Mouse (Mus musculus) midbrain, embryonic 13.5 days (tissue): Measurements from ENCODE around the gene Gm8138. TPM values are rescaled to one million over a fixed set of nuclear protein-coding genes. Genes with fewer than 3 reads are reported as not detected.
"Not testable (repeated sequence)": the region's sequence is repeated elsewhere in the genome, so short reads cannot be mapped to it uniquely, and the experiment has no call there.

Experiments
- ATAC-seq: fragments of 200-750 bp; cut with Nextera tagmentation; 2 replicates; pipeline ENCODE4 v1.8.0; 2017; ENCODE audit warnings: mild to moderate bottlenecking, moderate TSS enrichment, moderate library complexity
- H3K27ac ChIP-seq: fragments of 300-500 bp; sonication (generic); 2 replicates; pipeline ENCODE4 v1.5.1; 2015; ENCODE audit warnings: inconsistent platforms, mild to moderate bottlenecking, moderate library complexity
- H3K27me3 ChIP-seq: fragments of 300-500 bp; sonication (generic); 2 replicates; pipeline ENCODE4 v1.6.1; 2015; ENCODE audit warnings: mild to moderate bottlenecking, inconsistent platforms
- H3K36me3 ChIP-seq: fragments of 300-500 bp; sonication (generic); 2 replicates; pipeline ENCODE4 v1.6.1; 2015; ENCODE audit warnings: mild to moderate bottlenecking, inconsistent platforms
- H3K4me1 ChIP-seq: fragments of 300-500 bp; sonication (generic); replicated peaks from 2 replicates; pipeline ENCODE4 v1.6.1; 2015; ENCODE audit warnings: inconsistent platforms
- H3K4me2 ChIP-seq: fragments of 300-500 bp; sonication (generic); replicated peaks from 2 replicates; pipeline ENCODE4 v1.6.1; 2015; ENCODE audit warnings: moderate library complexity, mild to moderate bottlenecking, inconsistent platforms
- H3K4me3 ChIP-seq: fragments of 300-500 bp; sonication (generic); replicated peaks from 2 replicates; pipeline ENCODE4 v1.5.1; 2015; ENCODE audit warnings: mild to moderate bottlenecking, inconsistent platforms
- H3K9ac ChIP-seq: fragments of 300-500 bp; sonication (generic); replicated peaks from 2 replicates; pipeline ENCODE4 v1.6.1; 2015; ENCODE audit warnings: mild to moderate bottlenecking, inconsistent platforms
- H3K9me3 ChIP-seq: fragments of 300-500 bp; sonication (generic); 2 replicates; pipeline ENCODE4 v1.6.1; 2016; ENCODE audit warnings: mild to moderate bottlenecking, inconsistent platforms
- WGBS: fragments of 180-500 bp; shearing (Covaris S2); methylation state at CpG from one replicate; pipeline ENCODE4 v1.1.7; 2015; 5-methylcytosine and 5-hydroxymethylcytosine counted together
- polyA plus RNA-seq: library from polyadenylated mRNA; unstranded; fragments of >200 nt; fragmentation: Nextera tagmentation; extraction: Ambion mirVana; gene quantifications from 2 replicates; pipeline ENCODE4 v1.2.1, GENCODE M21; 2015

Gm8138 gene
- not detected in 2 replicates for polyA plus RNA-seq

DNA sequence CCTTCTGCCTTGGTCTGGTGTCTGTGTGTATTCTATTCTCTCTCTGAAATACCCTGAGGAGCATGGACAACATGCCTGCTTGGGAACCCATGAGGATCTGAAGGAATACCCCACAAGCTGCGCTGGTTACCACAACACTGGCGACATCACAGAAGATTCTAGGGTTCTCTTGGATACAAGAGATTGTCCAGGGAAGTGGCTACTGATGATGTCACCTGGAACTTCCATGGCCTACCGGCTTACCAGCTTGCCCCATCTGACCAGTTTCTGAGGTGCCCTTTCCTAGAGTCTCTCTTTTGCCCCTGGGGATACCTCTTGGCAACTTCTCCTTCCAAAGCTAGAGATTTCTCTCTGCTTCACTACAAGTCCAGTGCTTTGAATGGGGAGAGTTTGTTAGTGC lies at the start of gene Gm8138:
TSS of gene Gm8138 (minus strand) at position 101 of the 400 bp plus-strand sequence.
- H3K4me2 ChIP-seq, H3K36me3 ChIP-seq, H3K9me3 ChIP-seq, ATAC-seq, H3K4me3 ChIP-seq, H3K27ac ChIP-seq, H3K27me3 ChIP-seq, H3K9ac ChIP-seq, H3K4me1 ChIP-seq: not testable (repeated sequence)
- no CpG with 5 or more reads among the region's 3 CpGs for WGBS

DNA sequence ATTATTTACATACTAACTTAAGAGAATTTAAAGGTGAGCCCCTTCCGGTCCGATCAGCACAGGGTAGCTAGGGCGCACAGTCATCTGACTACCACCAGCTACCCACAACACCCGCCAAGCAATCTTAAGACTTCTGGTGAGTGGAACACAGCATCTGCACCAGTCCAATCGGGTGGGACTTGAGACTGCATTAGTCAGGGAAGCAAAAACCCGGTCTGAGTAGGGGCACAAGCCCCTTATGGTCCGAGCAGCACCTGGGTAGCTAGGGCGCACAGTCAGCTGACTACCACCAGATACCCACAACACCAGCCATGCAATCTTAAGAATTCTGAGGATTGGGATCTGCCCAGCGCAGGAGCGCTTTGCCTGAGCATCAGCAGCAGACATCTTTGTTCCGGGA lies 54.4 kb downstream of the Gm8138 start:
- not testable (repeated sequence) for ATAC-seq

More for the DNA sequence above, 54.4 kb downstream of the Gm8138 start:
- H3K4me2 ChIP-seq, H3K36me3 ChIP-seq, H3K4me1 ChIP-seq, H3K9ac ChIP-seq, H3K9me3 ChIP-seq, H3K27ac ChIP-seq, H3K4me3 ChIP-seq, H3K27me3 ChIP-seq: not testable (repeated sequence)
- 86% methylated on average over 11 of the region's 11 CpGs for WGBS

Other genes starting within 250 kb of the Gm8138 start
- not detected in 2 replicates for gene Gm7233, start 236.5 kb downstream of the Gm8138 start, polyA plus RNA-seq
- not detected in 2 replicates for gene Gm8122, start 181.0 kb downstream of the Gm8138 start, polyA plus RNA-seq
- gene Gm8126, start 157.7 kb downstream of the Gm8138 start, polyA plus RNA-seq = not detected in 2 replicates
- gene Gm9732, start 141.3 kb downstream of the Gm8138 start, polyA plus RNA-seq = not detected in 2 replicates
- gene Gm8127, start 122.5 kb downstream of the Gm8138 start, polyA plus RNA-seq = not detected in 2 replicates
- not detected in 2 replicates for gene 1700001F09Rik, start 68.5 kb downstream of the Gm8138 start, polyA plus RNA-seq
- not detected in 2 replicates for gene Gm5799, start 127.2 kb upstream of the Gm8138 start, polyA plus RNA-seq
- gene Gm17654, start 162.8 kb upstream of the Gm8138 start, polyA plus RNA-seq = not detected in 2 replicates
- gene Gm10375, start 191.7 kb upstream of the Gm8138 start, polyA plus RNA-seq = not detected in 2 replicates